ENCODE assay signal across 16 mouse cellular contexts in genomic region chr3:127492663-127493062, GRCm38 (mm10).
"Had no signal": no experiment of that assay in that cellular context is flagged by ENCODE, and none has a peak within 500 bp of the region (broad histone marks: within the 10 kb centered on the region; RNA-seq: fewer than 3 reads in every experiment).

No protein-coding gene starts in this region.

- H3K9ac ChIP-seq: neural tube, embryonic 13.5 days; neural tube, embryonic 15.5 days; stomach, embryonic 15.5 days had no signal

- H3K9me3 ChIP-seq: neural tube, embryonic 13.5 days; neural tube, embryonic 15.5 days; stomach, embryonic 15.5 days had no signal

- H3K4me3 ChIP-seq: neural tube, embryonic 13.5 days; neural tube, embryonic 15.5 days; stomach, embryonic 15.5 days had no signal

- H3K4me1 ChIP-seq: stomach, embryonic 15.5 days had no signal

- DNase-seq: retina, postnatal 1 day; right cerebral cortex, adult 18-20 months; right cerebral cortex, postnatal 14 days; right cerebral cortex, postnatal 25 days; right cerebral cortex, postnatal 4 days; spleen, adult 18-20 months; thymus, adult 18-20 months; thymus, adult 2 months; thymus, postnatal 14 days; thymus, postnatal 25 days; thymus, postnatal 36 days; thymus, postnatal 4 days had no signal

- H3K27ac ChIP-seq: neural tube, embryonic 13.5 days; neural tube, embryonic 15.5 days; stomach, embryonic 15.5 days; stomach, postnatal 0 days had no signal

- H3K4me2 ChIP-seq: neural tube, embryonic 13.5 days; neural tube, embryonic 15.5 days; stomach, embryonic 15.5 days had no signal

- H3K36me3 ChIP-seq: neural tube, embryonic 13.5 days; neural tube, embryonic 15.5 days; stomach, embryonic 15.5 days had no signal

- H3K27me3 ChIP-seq: neural tube, embryonic 13.5 days; neural tube, embryonic 15.5 days had no signal
